Mouse (Mus musculus): ENCODE measurements around the gene Sestd1.

GRCm38 (mm10) chr2:77196819-77197218 lies 83.6 kb downstream of the Sestd1 start:
- TF ChIP-seq CTCF (IDR thresholded peaks at IDR 0.05; ENCODE audit: borderline replicate concordance, extremely low read depth, insufficient read depth, insufficient read length) (no peak), POLR2A (IDR thresholded peaks at IDR 0.05; ENCODE audit: borderline replicate concordance, extremely low read depth, insufficient read depth, insufficient read length, poor library complexity, severe bottlenecking) (no peak)

Measured in brain, embryonic 14.5 days (tissue).